Mouse (Mus musculus) MEL (cell line): ENCODE results near the gene Sult2a8. TPM values are rescaled to one million over a fixed set of nuclear protein-coding genes. Genes with fewer than 3 reads are reported as not detected.
"Not testable (repeated sequence)": the region's sequence is repeated elsewhere in the genome, so short reads cannot be mapped to it uniquely, and the experiment has no call there.

Experiments used
- DNase-seq: peaks from one replicate; pipeline ENCODE4 v3.0.0; 2011; ENCODE audit warnings: low read depth, low spot score
- H3K27ac ChIP-seq: 2 replicates; pipeline ENCODE4 v1.5.1; 2012; ENCODE audit warnings: low read depth, mild to moderate bottlenecking, control low read depth, low read length, moderate library complexity; ENCODE audit not compliant: control insufficient read depth
- H3K27me3 ChIP-seq, 2 experiments: fragments of 150-350 bp in 1 of 2; sonication (generic) in 1 of 2; 2 replicates each; pipeline ENCODE4 v1.6.1; 2012; ENCODE audit warnings: low read length in 2 of 2, mild to moderate bottlenecking in 2 of 2, improper control_type of control experiment in 1 of 2, moderate library complexity in 1 of 2; ENCODE audit not compliant: insufficient read depth in 2 of 2, control insufficient read depth in 1 of 2
- H3K36me3 ChIP-seq, 2 experiments: 2 replicates each; pipeline ENCODE4 v1.6.1; 2012 to 2014; ENCODE audit warnings: low read length in 2 of 2, improper control_type of control experiment in 1 of 2, inconsistent platforms in 1 of 2, mild to moderate bottlenecking in 1 of 2; ENCODE audit not compliant: insufficient read depth in 2 of 2, control insufficient read depth in 1 of 2
- H3K4me1 ChIP-seq, 2 experiments: fragments of 150-350 bp in 1 of 2; sonication (generic) in 1 of 2; 2 replicates each; pipeline ENCODE4 v1.6.1; 2012; ENCODE audit warnings: low read length in 2 of 2, improper control_type of control experiment in 1 of 2, mild to moderate bottlenecking in 1 of 2; ENCODE audit not compliant: insufficient read depth in 2 of 2, control insufficient read depth in 1 of 2
- H3K4me3 ChIP-seq, 2 experiments: fragments of 150-350 bp in 1 of 2; sonication (generic) in 1 of 2; 2 replicates each; pipeline ENCODE4 v1.5.1; 2012; ENCODE audit warnings: low read depth in 2 of 2, low read length in 2 of 2, mild to moderate bottlenecking in 2 of 2, moderate library complexity in 2 of 2, control low read depth in 1 of 2, improper control_type of control experiment in 1 of 2; ENCODE audit not compliant: control insufficient read depth in 1 of 2, insufficient read depth in 1 of 2
- H3K79me2 ChIP-seq: 2 replicates; pipeline ENCODE4 v1.6.1; 2012; ENCODE audit warnings: mild to moderate bottlenecking, low read length, moderate library complexity; ENCODE audit not compliant: control insufficient read depth, poor library complexity, insufficient read depth
- H3K9ac ChIP-seq: 2 replicates; pipeline ENCODE4 v1.6.1; 2012; ENCODE audit warnings: low read depth, mild to moderate bottlenecking, control low read depth, low read length, moderate library complexity; ENCODE audit not compliant: control insufficient read depth, poor library complexity, severe bottlenecking
- H3K9me3 ChIP-seq: fragments of 150-350 bp; sonication (generic); replicated peaks from 2 replicates; pipeline ENCODE4 v1.6.1; 2012; ENCODE audit warnings: mild to moderate bottlenecking, low read length, improper control_type of control experiment, moderate library complexity; ENCODE audit not compliant: insufficient read depth
- CHD2 ChIP-seq: IDR thresholded peaks from 2 replicates; pipeline ENCODE4 v1.6.1; 2011; ENCODE audit warnings: low read length, improper control_type of control experiment
- E2F4 ChIP-seq: IDR thresholded peaks from 2 replicates; pipeline ENCODE4 v1.6.1; 2011; ENCODE audit warnings: low read depth, low read length, improper control_type of control experiment, borderline replicate concordance
- ETS1 ChIP-seq: IDR thresholded peaks from 2 replicates; pipeline ENCODE4 v1.6.1; 2012; ENCODE audit warnings: low read depth, mild to moderate bottlenecking, inconsistent platforms, low read length, improper control_type of control experiment, moderate library complexity
- GATA1 ChIP-seq: IDR thresholded peaks from 2 replicates; pipeline ENCODE4 v1.6.1; 2011; ENCODE audit warnings: low read depth, low read length, improper control_type of control experiment
- HCFC1 ChIP-seq: IDR thresholded peaks from 2 replicates; pipeline ENCODE4 v1.6.1; 2012; ENCODE audit warnings: low read depth, mild to moderate bottlenecking, inconsistent platforms, low read length, improper control_type of control experiment, moderate library complexity
- MXI1 ChIP-seq: IDR thresholded peaks from 2 replicates; pipeline ENCODE4 v1.6.1; 2011; ENCODE audit warnings: mild to moderate bottlenecking, low read depth, low read length, improper control_type of control experiment
- RAD21 ChIP-seq: IDR thresholded peaks from 2 replicates; pipeline ENCODE4 v1.6.1; 2011; ENCODE audit warnings: mild to moderate bottlenecking, low read depth, low read length, improper control_type of control experiment
- SIN3A ChIP-seq: IDR thresholded peaks from 2 replicates; pipeline ENCODE4 v1.6.1; 2012; ENCODE audit warnings: low read length, improper control_type of control experiment, inconsistent platforms
- SMC3 ChIP-seq: IDR thresholded peaks from 2 replicates; pipeline ENCODE4 v1.6.1; 2011; ENCODE audit warnings: low read depth, low read length, improper control_type of control experiment
- TAL1 ChIP-seq: IDR thresholded peaks from 2 replicates; pipeline ENCODE4 v1.6.1; 2012; ENCODE audit warnings: mild to moderate bottlenecking, inconsistent platforms, low read length, moderate library complexity, mixed read lengths
- TCF12 ChIP-seq: IDR thresholded peaks from 2 replicates; pipeline ENCODE4 v1.6.1; 2014; ENCODE audit warnings: low read depth, mild to moderate bottlenecking, inconsistent platforms, low read length, improper control_type of control experiment, moderate library complexity
- USF2 ChIP-seq, 2 experiments: IDR thresholded peaks; 2 replicates each; pipeline ENCODE4 v1.6.1; 2011 to 2012; ENCODE audit warnings: improper control_type of control experiment in 2 of 2, low read length in 2 of 2, borderline replicate concordance in 1 of 2, inconsistent platforms in 1 of 2, low read depth in 1 of 2, mild to moderate bottlenecking in 1 of 2; ENCODE audit not compliant: insufficient read depth in 1 of 2
- ZC3H11A ChIP-seq: IDR thresholded peaks from 2 replicates; pipeline ENCODE4 v1.6.1; 2012; ENCODE audit warnings: low read depth, mild to moderate bottlenecking, inconsistent platforms, low read length, improper control_type of control experiment
- ZMIZ1 ChIP-seq: IDR thresholded peaks from 2 replicates; pipeline ENCODE4 v1.6.1; 2012; ENCODE audit warnings: low read depth, mild to moderate bottlenecking, inconsistent platforms, low read length, improper control_type of control experiment, moderate library complexity
- polyA plus RNA-seq, 2 experiments: library from polyadenylated mRNA; stranded (reverse) in 1 of 2; unstranded in 1 of 2; fragments of >175 nt in 1 of 2; fragments of >200 nt in 1 of 2; gene quantifications; 2 replicates each; pipeline versions ENCODE4 v1.2.1 to v1.2.4; 2012; ENCODE audit warnings: low replicate concordance in 2 of 2, low read depth in 1 of 2; ENCODE audit not compliant: insufficient read length in 2 of 2, insufficient read depth in 1 of 2, missing spikeins in 1 of 2
- total RNA-seq: library from RNA; depleted of rRNA; stranded (reverse); fragments of 300-350 nt; gene quantifications from 2 replicates; pipeline ENCODE4 v1.2.3, GENCODE M21; 2012

Gene Sult2a8
- total and polyA plus RNA-seq, 3 experiments, result not detected

DNA sequence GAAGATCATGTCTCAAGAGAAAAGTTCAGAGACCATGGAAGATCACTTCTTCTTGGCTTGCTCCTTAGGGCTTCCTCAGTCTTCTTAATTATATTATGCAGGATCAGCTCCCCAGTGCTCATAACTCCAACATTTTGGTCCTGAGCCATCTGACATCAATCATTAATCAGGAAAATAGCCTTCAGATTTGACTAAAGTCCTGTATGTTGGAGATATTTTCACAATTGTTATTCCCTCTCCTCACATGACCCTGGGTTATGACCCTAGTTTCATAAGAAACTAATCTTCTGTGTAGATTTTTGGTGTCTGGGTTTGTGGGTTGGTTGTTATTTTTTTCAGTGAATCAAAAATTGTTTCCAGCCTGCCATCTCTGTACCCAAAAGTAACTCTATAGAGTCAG, 7.0 kb downstream of the Sult2a8 start:
- no peaks in the 10 kb centered on the region for H3K27me3 ChIP-seq

DNA sequence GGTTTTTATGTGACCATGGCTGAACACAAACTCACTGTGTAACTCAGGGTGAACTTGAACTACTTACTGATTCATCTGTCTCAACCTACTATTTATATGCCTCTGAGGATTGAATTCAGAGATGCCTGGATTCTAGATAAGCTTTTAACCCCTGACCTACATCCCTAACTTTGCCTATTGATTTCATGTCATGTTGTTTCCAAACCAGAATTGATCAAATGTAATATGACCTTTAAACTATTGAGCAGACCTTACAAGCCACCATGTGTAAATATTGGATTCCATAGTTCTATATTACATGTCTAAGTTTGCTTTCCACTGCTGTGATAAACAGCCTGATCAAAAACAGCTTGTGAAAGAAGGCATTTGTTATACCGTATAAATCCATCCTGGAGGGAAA, 8.1 kb downstream of the Sult2a8 start:
- no peaks in the 10 kb centered on the region for H3K9me3 ChIP-seq
- no peaks in the 10 kb centered on the region for H3K4me1 ChIP-seq
- H3K4me3 ChIP-seq, result no peak overlapping the region
- H3K79me2 ChIP-seq, result no peaks in the 10 kb centered on the region
- H3K27me3 ChIP-seq, result no peaks in the 10 kb centered on the region
- TF ChIP-seq E2F4, result no peak
- TF ChIP-seq ZMIZ1, result no peak
- no peak for TF ChIP-seq CHD2
- TF ChIP-seq USF2 (IDR thresholded peaks at IDR 0.05; ENCODE audit: borderline replicate concordance in 1 of 2, insufficient read depth in 1 of 2, low read depth in 1 of 2, low read length in 2 of 2), result no peak
- TF ChIP-seq TCF12, result no peak
- no peak for TF ChIP-seq GATA1
- TF ChIP-seq ZC3H11A, result no peak
- H3K27ac ChIP-seq, result no peak overlapping the region
- H3K9ac ChIP-seq, result no peak overlapping the region
- H3K36me3 ChIP-seq, result no peaks in the 10 kb centered on the region
- DNase-seq, result no peak

More for the DNA sequence above, 7.0 kb downstream of the Sult2a8 start:
- Histone ChIP-seq H3K4me1 (no peaks in the 10 kb centered on the region), H3K36me3 (no peaks in the 10 kb centered on the region), H3K27ac (no peak overlapping the region), H3K9me3 (no peaks in the 10 kb centered on the region), H3K79me2 (no peaks in the 10 kb centered on the region), H3K9ac (no peak overlapping the region), H3K4me3 (no peak overlapping the region)
- no peak for DNase-seq
- no peak for TF ChIP-seq RAD21
- TF ChIP-seq CHD2, result no peak
- no peak for TF ChIP-seq TAL1
- no peak for TF ChIP-seq ETS1
- no peak for TF ChIP-seq SMC3
- TF ChIP-seq HCFC1, result no peak

DNA sequence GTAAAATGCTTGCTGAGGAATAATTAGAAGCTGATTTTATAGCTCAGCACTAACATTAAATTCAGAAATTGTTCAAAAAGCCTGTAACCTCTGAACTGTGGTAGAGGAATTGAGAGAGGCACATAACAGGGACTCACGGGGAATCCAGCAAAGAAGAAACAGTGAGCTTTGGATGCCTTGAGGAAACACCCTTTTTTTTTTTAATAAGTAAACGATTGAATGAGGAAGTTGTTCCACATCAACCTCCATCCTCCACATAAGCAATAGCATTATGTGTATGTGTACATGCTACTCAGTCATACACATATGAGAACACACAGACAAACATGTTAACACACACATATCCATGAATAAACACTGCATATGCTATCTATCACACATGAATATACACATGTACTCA, 8.5 kb downstream of the Sult2a8 start:
- Histone ChIP-seq H3K27ac (no peak overlapping the region), H3K4me1 (no peaks in the 10 kb centered on the region), H3K36me3 (no peaks in the 10 kb centered on the region), H3K4me3 (no peak overlapping the region), H3K9ac (no peak overlapping the region), H3K9me3 (no peaks in the 10 kb centered on the region), H3K79me2 (no peaks in the 10 kb centered on the region), H3K27me3 (no peaks in the 10 kb centered on the region)
- DNase-seq, result no peak
- TF ChIP-seq HCFC1 (no peak), MXI1 (no peak), SIN3A (no peak)

DNA sequence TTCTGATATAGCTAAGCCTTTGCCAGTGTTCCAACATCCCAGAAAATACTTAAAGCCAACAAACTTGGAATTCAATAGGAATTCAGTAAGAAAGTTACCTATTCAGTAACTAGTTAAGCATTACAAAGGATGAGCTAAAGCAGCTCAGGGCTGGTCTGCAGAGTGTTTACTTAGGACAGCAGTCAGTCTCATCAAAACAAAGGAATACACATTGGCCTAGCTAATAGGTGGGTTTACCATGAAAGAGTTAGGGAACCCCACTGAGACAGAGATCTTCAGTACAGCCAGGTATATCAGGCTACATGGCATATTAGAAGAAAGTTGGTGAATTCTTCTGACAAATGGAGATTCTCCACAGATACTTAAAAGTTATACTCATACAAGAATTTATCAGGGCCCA, 47.2 kb downstream of the Sult2a8 start:
- not testable (repeated sequence) for H3K9ac ChIP-seq, H3K4me3 ChIP-seq, H3K27me3 ChIP-seq, H3K4me1 ChIP-seq, H3K79me2 ChIP-seq, DNase-seq, H3K9me3 ChIP-seq, H3K27ac ChIP-seq, H3K36me3 ChIP-seq
